Mouse (Mus musculus) stomach, postnatal 0 days (tissue): ENCODE data around the gene Gm6583.

Experiments
- CTCF ChIP-seq: IDR thresholded peaks from 2 replicates; pipeline ENCODE4 v1.5.1; 2016; ENCODE audit warnings: antibody characterized with exemption, low read depth, mild to moderate bottlenecking, moderate library complexity
- EP300 ChIP-seq: optimal IDR thresholded peaks from 2 replicates; pipeline ENCODE3; 2016; ENCODE audit warnings: antibody characterized with exemption

GRCm38 (mm10) chr5:112369326-112369725 lies 13.5 kb upstream of the Gm6583 start:
- TF ChIP-seq EP300 (no peak), CTCF (no peak)
